Mouse (Mus musculus): Measurements from ENCODE around the gene Fam129b.

GRCm38 (mm10) chr2:32842558-32842957 lies 33.4 kb upstream of the Fam129b start:
- no peak for TF ChIP-seq POLR2A (IDR thresholded peaks at IDR 0.05; ENCODE audit: control insufficient read depth, extremely low read depth, insufficient read depth, low read length, poor library complexity)
- TF ChIP-seq CTCF (IDR thresholded peaks at IDR 0.05; ENCODE audit: borderline replicate concordance, control insufficient read depth, extremely low read depth, insufficient read depth, low read length, poor library complexity): no peak

Measured in thymus, adult 2 months (tissue).